Mouse (Mus musculus) layer of hippocampus, adult 18-20 months (tissue): ENCODE measurements around the gene Epha3. TPM values are rescaled to one million over a fixed set of nuclear protein-coding genes. Genes with fewer than 3 reads are reported as not detected.

Experiments
- DNase-seq, 2 experiments: peaks; one replicate each; pipeline ENCODE4 v3.0.0; 2022; ENCODE audit warnings: low spot score in 2 of 2
- long read RNA-seq: library from polyadenylated mRNA; stranded (forward); transcript quantifications from one replicate; pipeline ENCODE4 v2.0.0, GENCODE M21; 2021
- total RNA-seq, 2 experiments: library from RNA; stranded (reverse); gene quantifications; 2 replicates each; pipeline ENCODE4 v1.2.3; 2021

Epha3 gene
- total RNA-seq = 10 to 100 TPM; 11.3 to 13.6 TPM
- long read RNA-seq, full-length matches to known transcripts = 2 of 7 reads
- long read RNA-seq, partial matches to known transcripts = 3 of 7 reads
- long read RNA-seq, other reads (novel, unspliced or antisense) = 2 of 7 reads

DNA sequence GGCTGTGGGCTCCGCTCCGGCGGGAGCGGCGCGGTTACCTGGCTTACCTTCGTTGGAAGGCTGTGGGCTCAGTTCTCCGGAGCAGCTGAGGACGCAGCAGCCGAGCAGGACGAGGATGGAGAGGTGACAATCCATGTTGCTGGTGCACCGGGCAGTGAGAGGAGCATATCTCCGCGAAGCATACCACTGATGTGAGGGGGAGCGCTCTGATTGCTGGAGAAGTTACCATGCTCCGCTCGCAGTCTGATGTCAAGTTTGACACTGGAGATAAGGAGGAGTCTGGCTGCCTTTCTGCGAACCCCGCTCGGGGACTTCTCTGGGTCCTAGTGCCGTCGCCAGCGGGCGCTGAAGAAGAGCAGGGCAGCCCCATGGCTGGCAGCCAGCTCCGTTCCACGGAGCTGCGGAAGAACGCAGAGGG, at the start of gene Epha3:
Gene Epha3 (minus strand): TSS at position 263 of the 418 bp plus-strand sequence.
- peak; percentile 81 to 92 for DNase-seq

DNA sequence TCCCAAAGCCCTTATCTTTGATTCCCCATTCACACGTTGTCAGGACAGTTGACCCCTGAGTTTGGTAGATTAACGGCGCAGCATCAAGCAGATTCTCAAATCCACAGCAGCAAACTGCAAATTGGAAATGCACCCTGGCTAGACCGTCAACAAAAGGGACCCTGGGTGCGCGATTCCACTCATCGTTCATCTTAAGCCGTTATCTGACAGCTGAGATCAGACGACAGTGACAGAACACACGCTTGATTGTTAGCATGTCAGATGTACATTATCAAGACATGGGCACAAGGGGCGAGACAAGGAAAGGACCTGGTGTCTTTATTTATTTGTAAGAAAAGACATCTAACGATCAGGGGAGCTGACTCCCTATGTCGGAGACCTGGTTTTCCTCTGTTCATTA, 39.5 kb upstream of the Epha3 start:
- no peak for DNase-seq

GRCm38 (mm10) chr16:63881190-63881589, 17.2 kb upstream of the Epha3 start:
- DNase-seq = no peak

DNA sequence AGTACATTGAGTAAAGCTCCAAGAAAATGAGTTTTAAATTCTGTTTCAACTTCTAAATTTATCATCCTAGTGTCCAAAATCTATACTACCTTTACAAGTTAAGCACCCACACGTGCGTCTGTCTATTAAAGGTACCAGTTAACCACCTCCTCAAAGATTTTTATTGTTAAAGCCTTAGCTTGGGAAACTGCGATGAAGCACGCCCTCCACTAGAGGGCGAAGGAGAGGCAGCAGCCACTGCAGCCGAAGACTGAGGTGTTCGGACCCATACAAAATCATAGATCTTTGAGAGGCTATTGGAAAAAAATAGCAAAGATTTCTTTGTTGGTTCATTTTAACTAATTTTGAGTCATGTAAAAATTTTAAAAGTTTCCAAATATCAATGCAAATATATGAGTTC, 8.3 kb upstream of the Epha3 start:
- peak in 1 of 2 experiments; percentile 41 for DNase-seq

DNA sequence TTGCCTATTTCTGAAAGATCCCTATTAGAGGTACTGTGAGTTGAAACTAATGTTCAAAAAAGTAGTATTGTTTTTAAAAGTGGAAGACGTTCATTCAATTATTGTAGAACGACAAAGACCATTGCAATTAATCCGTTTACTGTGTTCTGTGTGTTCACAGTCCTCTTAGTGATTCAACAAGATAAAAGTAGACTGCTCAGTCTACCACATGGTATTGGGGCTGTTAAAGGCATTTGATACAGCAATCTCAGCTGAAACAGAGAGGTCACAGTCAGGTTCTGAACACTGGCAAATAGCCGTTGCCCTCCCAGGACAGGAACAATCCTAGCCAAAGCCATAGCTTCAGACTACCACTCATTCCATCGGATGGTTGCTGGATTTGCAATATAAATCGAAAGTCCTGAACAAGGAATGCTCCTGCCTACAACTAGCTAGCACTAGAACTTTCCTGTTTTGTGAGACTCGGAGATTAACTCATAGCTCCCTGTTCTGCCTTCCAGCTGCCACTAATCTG, 545 bp upstream of the Epha3 start:
- DNase-seq = no peak

DNA sequence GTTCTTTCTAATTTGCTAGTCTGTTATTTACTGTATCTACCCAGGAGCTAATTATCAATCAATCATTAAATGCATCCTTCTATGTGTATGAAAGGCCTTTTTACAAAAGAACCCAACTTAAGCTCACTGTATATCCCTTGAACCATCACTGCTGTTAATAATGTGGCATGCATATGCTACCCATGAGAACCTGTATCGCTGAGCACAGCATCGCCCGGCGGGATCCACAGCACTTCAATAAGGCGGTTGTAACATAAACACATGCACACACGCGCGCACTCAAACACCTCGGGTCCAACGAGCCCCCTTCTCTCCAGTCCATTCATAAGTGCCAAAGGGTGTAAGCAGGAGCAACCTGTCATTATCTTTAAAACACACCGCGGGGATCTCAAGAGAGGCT, 794 bp downstream of the Epha3 start:
- DNase-seq = peak; percentile 11 to 41

DNA sequence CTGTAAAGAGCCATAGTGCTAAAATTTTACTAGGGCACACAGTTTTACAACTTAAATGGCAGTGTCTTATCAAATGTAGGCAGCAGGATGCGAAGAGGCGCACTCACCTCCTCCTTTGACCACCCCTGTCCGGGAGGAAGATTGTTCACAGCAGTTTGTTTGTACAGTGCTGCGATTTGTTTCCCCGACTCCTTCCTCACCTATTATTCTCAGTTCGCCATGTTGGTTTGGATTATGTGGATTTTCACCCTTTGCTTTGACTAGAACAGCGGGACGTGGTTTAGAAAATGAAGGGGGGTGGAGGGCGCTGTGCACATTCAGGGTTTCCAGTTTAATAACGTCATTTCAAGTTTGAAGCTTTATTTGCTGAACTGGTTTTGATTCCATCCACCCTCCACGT, 6.4 kb downstream of the Epha3 start:
- DNase-seq = peak in 1 of 2 experiments; percentile 49

- DNase-seq = peak; percentile 75 to 85
Measured at GRCm38 (mm10) chr16:63856658-63857552, 7.1 kb downstream of the Epha3 start.

DNA sequence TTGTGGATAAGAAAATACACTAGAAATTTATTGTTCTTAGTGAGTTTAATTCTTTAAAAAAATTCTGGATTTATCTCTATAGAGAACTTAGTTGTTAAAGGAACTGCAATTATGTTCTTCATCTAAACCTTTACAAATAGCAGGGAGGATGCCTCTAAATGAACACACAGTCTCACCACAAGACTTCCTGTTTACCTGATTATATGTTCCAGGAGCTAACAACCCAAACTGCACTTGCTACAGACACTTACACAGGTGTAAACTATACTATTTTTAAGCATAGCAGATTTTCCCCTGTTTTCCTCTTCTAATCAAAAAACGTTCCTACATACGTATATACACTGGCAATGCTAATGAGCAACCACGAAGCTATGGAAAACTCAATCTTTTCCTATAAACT, 13.7 kb downstream of the Epha3 start:
- no peak for DNase-seq

- DNase-seq = no peak
Measured at GRCm38 (mm10) chr16:63842911-63843310, 21.1 kb downstream of the Epha3 start.

GRCm38 (mm10) chr16:63837466-63837865, 26.5 kb downstream of the Epha3 start:
- no peak for DNase-seq

GRCm38 (mm10) chr16:63821164-63821563, 42.8 kb downstream of the Epha3 start:
- no peak for DNase-seq

DNA sequence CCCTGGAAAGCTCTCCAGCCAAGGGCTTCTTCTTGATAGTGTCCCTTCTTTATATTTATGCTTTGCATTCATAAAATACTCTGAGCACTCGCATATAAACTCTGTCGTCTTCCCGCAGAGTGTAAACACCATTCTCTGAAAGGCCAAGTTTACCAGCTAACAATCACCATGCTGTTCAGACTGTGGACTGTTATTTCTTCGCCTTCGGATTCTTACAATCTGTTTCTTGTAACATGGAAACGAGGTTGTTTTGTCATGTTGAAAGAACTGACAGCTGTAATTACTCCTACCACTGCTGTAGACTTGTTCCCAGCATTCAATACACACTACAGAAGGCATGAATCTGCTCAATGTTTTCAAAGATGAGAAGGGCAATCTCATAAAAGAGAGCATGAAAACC, 46.4 kb downstream of the Epha3 start:
- DNase-seq = peak; percentile 19 to 72

GRCm38 (mm10) chr16:63816672-63817071, 47.3 kb downstream of the Epha3 start:
- DNase-seq = peak in 1 of 2 experiments; percentile 57

DNA sequence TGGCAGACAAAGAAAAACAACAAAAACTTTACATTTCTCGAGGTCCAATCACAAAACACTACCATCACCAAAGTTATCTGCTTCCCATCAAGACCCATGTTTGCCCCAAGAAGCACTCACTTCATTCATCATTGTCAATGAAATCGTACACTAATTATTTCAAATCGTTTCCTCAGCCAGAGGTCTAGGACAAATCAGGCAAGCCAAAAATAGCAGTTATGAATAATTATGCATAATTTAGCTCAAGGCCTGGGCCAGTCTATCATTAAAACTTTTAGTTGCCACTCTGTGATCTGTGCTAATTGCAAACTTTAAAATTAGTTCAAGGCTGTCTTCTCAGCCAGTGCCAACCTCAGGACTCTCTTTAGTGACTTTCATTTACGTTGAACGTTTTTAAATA, 54.1 kb downstream of the Epha3 start:
- DNase-seq = no peak

- no peak for DNase-seq
Measured at GRCm38 (mm10) chr16:63808991-63809390, 55.0 kb downstream of the Epha3 start.

DNA sequence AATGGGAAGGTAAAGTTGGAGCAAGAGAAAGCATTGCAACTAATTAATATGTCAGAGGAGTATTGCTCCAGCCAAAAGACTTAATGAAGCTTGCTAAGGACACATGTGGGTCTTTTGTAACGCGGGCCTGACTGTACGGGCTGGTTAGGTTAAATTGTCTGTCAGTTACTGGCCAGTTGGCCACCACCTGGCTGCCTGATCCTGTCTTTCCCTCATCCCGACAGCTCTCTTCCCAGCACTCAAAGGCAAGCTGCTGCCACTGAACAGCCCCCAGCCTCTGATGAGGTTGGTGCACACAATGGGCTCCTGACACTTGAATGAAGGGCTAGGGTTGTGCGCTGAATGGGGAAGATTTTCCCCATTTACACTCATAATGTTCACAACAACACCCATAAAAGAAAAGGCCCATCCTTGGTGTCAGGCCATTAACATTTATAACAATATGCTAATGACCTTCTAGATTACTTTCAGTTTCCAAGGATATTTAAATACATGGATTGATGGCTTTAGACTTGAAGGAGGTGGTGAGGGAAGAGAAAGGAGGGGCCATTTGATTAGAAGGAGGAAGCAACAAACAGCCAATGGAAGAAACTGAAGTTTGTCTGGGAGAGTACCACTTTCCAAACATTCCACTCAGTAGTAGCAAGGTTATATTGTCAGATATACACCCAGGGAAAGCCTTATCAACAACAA, 57.4 kb downstream of the Epha3 start:
- no peak for DNase-seq

DNA sequence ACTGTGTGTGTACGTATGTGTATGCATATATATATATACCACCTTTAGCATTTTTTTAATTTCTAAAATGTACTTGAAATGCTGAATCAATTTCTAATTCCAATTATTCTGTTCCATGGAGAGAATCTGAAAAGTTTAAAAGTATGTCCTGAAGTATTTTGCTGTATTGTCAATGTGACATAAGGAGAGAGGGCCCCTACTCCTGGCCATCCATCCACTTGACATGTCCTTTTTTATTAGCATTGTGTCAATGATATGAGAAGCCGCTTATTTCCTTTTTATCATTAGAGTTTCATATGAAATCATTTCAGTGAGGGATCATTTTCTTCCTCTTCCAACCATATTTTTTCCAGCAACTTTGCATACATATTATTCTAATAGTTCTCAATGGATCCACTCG, 58.0 kb downstream of the Epha3 start:
- no peak for DNase-seq

DNA sequence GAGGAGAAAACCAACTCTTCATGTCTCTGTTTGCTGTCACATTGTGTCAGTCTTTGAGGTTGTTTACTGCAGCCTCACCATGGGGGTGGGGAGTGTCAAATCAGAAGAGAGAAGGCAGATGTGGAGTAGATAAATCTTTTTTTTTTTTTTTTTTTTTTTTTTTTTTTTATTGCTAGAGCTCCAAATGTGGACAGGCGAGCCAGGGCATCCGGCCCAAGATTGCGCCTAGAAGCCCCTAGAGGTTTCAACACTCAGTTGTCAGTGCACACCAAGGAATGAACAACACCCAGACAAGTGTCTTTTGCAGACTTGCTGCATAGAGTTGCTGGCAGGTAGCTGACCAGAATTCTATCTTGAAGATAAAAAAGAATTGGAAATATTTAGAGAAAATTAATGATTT, 62.5 kb downstream of the Epha3 start:
- DNase-seq = no peak

DNA sequence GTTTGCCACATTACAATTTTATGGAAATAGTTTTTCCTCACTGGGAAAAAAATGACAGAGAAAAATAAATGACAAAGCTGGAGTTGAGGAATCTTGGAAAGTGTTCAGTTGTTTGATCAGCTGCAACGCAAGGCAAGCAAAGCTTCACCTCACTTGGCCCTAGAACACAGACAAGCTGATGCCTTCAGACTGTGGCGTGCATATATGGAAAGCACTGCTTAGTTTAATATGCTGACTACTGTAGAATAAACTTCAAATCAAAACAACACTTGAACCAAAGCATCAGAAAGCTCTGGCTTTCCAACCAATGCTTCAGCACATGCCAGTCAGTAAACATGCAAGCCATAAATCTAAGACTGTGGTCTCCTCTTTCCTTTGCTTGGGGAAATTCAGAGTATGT, 65.6 kb downstream of the Epha3 start:
- DNase-seq = no peak

- no peak for DNase-seq
Measured at GRCm38 (mm10) chr16:63794292-63794691, 69.7 kb downstream of the Epha3 start.

DNA sequence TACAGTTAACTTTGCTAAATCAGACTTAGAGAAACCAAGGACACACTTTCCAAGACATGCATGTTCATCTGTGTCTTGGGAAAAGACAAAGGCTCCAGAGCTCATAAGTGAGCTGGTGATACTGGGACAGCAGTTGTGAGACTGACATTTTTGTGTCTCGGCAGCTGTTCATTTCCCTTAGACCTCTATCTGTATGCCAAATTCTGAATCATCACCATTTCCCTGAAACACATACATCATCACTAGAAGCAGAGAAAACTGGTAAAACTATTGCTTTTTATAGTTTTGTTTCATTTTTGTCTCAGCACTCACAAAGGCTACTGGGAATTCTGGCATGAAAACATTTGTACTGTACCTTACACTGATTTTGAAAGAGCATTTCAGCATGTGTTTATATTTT, 70.2 kb downstream of the Epha3 start:
- DNase-seq = peak in 1 of 2 experiments; percentile 57
